Comparison of ENCODE assay signal across 11 mouse cellular contexts in genomic region chr6:97447020-97447419, GRCm38 (mm10).
DNase-seq lines count a peak whose midpoint lies in the region; ATAC-seq lines count a peak whose summit lies in the region.
"Had no signal": no experiment of that assay in that cellular context is flagged by ENCODE, and none has a peak within 500 bp of the region (broad histone marks: within the 10 kb centered on the region; RNA-seq: fewer than 3 reads in every experiment).

No protein-coding gene starts in this region.

- H3K27me3 ChIP-seq in heart, embryonic 11.5 days (ENCODE audit: control insufficient read depth, insufficient read depth, low read length): no peaks in the 10 kb centered on the region
- no peaks in the 10 kb centered on the region for H3K27me3 ChIP-seq in heart, embryonic 16.5 days (ENCODE audit: control insufficient read depth, insufficient read depth, low read length)
- H3K27me3 ChIP-seq: embryonic facial prominence, embryonic 13.5 days; neural tube, embryonic 13.5 days had no signal

- no peak overlapping the region for H3K4me2 ChIP-seq in heart, embryonic 11.5 days
- no peak overlapping the region for H3K4me2 ChIP-seq in heart, embryonic 16.5 days (ENCODE audit: low read depth, low read length)
- H3K4me2 ChIP-seq: embryonic facial prominence, embryonic 13.5 days; neural tube, embryonic 13.5 days had no signal

- peak; percentile 84 for DNase-seq in heart, adult 8-10 months (ENCODE audit: low spot score)
- DNase-seq in NIH3T3 (ENCODE audit: low read depth): peak; percentile 59
- peak; percentile 86 to 95 for DNase-seq in kidney, postnatal 36 days
- no peak for DNase-seq in B cell, adult 2 months
- DNase-seq in cerebellum, adult 11-12 months: no peak
- DNase-seq in cerebellum, postnatal 14 days: no peak
- DNase-seq: thymus, postnatal 25 days had no signal

- no peaks in the 10 kb centered on the region for H3K9me3 ChIP-seq in heart, embryonic 11.5 days (replicated peaks; ENCODE audit: control insufficient read depth, low read length)
- no peaks in the 10 kb centered on the region for H3K9me3 ChIP-seq in heart, embryonic 16.5 days (replicated peaks; ENCODE audit: control insufficient read depth, low read length)
- H3K9me3 ChIP-seq: embryonic facial prominence, embryonic 13.5 days; neural tube, embryonic 13.5 days had no signal

- H3K9ac ChIP-seq in heart, embryonic 11.5 days (ENCODE audit: low read depth, low read length): no peak overlapping the region
- H3K9ac ChIP-seq in heart, embryonic 16.5 days (ENCODE audit: low read length): no peak overlapping the region
- H3K9ac ChIP-seq: embryonic facial prominence, embryonic 13.5 days; neural tube, embryonic 13.5 days had no signal

- no peak overlapping the region for H3K4me3 ChIP-seq in heart, embryonic 11.5 days (ENCODE audit: low read depth, low read length)
- H3K4me3 ChIP-seq in heart, embryonic 16.5 days (ENCODE audit: low read length): no peak overlapping the region
- H3K4me3 ChIP-seq: embryonic facial prominence, embryonic 13.5 days; neural tube, embryonic 13.5 days had no signal

- H3K36me3 ChIP-seq in heart, embryonic 11.5 days (ENCODE audit: control insufficient read depth, insufficient read depth, low read length): no peaks in the 10 kb centered on the region
- H3K36me3 ChIP-seq in heart, embryonic 16.5 days (ENCODE audit: control insufficient read depth, insufficient read depth): no peaks in the 10 kb centered on the region
- H3K36me3 ChIP-seq: embryonic facial prominence, embryonic 13.5 days; neural tube, embryonic 13.5 days had no signal

- no peaks in the 10 kb centered on the region for H3K4me1 ChIP-seq in heart, embryonic 11.5 days (ENCODE audit: control insufficient read depth, insufficient read depth, low read length)
- 0 out of 2 replicates have a peak, but pooled peaks cover 2% of the 10 kb centered on the region for H3K4me1 ChIP-seq in heart, embryonic 16.5 days (ENCODE audit: control insufficient read depth, insufficient read depth, low read length)

- ATAC-seq in heart, embryonic 11.5 days (replicated peaks; ENCODE audit: insufficient number of reproducible peaks, low FRiP score, low TSS enrichment): no peak
- 0 out of 2 replicates have a peak, but pooled peaks have one; percentile 28 for ATAC-seq in heart, embryonic 16.5 days (replicated peaks; ENCODE audit: extremely low read depth, insufficient read depth, low FRiP score)

- WGBS in heart, embryonic 11.5 days (ENCODE audit: insufficient replicate concordance): 72% methylated on average over 4 of the region's 4 CpGs
- 63% methylated on average over 4 of the region's 4 CpGs for WGBS in heart, embryonic 16.5 days

- H3K27ac ChIP-seq in heart, embryonic 11.5 days (ENCODE audit: low read depth, low read length): no peak overlapping the region
- H3K27ac ChIP-seq in heart, embryonic 16.5 days (ENCODE audit: low read length): no peak overlapping the region
- H3K27ac ChIP-seq: embryonic facial prominence, embryonic 13.5 days; neural tube, embryonic 13.5 days had no signal

Comparison
In these comparisons a context has a peak if more than half of its experiments do, and no peak if none do; other contexts are left out.
1. DNase-seq: peak in heart, adult 8-10 months (single experiment), NIH3T3 (single experiment) and kidney, postnatal 36 days (2 of 2); none in B cell, adult 2 months (0 of 2), cerebellum, adult 11-12 months (single experiment) and cerebellum, postnatal 14 days (0 of 2).